Mouse (Mus musculus): ENCODE measurements at regions not wholly inside any gene's neighbourhood (a gene's known extent, or its start where the extent isn't known, plus 50 kb on each side); places are given as distances from the start of the nearest gene placed in this dataset.
A peak's percentile ranks its signal among the peaks of the same experiment; 100 is the strongest.

DNA sequence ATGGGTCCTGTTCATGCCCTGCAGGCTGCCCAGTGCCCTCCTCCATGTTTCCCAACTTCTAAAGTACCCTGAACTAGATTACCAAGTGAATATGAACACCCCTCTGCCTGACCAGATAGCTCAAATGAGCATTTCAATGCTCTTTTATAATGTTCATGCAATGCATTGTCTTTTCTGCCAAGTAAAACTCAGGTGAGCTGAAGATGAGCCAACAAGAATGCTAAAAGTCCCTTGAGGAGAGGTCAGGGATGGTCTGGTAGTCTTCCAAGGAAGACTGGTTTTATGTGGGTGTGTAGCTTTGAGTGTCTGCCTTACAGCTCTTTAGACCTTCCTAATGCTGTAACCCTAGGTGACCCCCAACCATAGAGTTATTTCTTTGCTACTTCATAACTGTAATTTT lies 58.0 kb upstream of the Abca12 start:
- no peak for TF ChIP-seq CTCF (conservative IDR thresholded peaks at IDR 0.05; ENCODE audit: insufficient read depth, insufficient read length, low read depth, low read length)
- TF ChIP-seq POLR2A (IDR thresholded peaks at IDR 0.05; ENCODE audit: low read depth, low read length), result no peak
- Histone ChIP-seq H3K4me3 (ENCODE audit: insufficient read depth, low read depth, low read length) (no peak overlapping the region), H3K27ac (ENCODE audit: insufficient read depth, low read depth, low read length) (no peak overlapping the region), H3K36me3 (ENCODE audit: control insufficient read depth, insufficient read depth, low read length) (no peaks in the 10 kb centered on the region), H3K27me3 (replicated peaks; ENCODE audit: control insufficient read depth, insufficient read depth, low read length) (no peaks in the 10 kb centered on the region), H3K4me1 (ENCODE audit: control insufficient read depth, insufficient read depth, low read length) (no peaks in the 10 kb centered on the region)
- no peak for DNase-seq

GRCm38 (mm10) chr1:71483149-71483548 lies 68.4 kb upstream of the Abca12 start:
- WGBS, result 91% methylated on average over 4 of the region's 4 CpGs
- DNase-seq, result no peak
- no peak overlapping the region for H3K4me3 ChIP-seq (ENCODE audit: insufficient read depth, low read depth, low read length)
- H3K27ac ChIP-seq (ENCODE audit: insufficient read depth, low read depth, low read length), result no peak overlapping the region
- H3K4me1 ChIP-seq (ENCODE audit: control insufficient read depth, insufficient read depth, low read length), result no peaks in the 10 kb centered on the region
- no peaks in the 10 kb centered on the region for H3K36me3 ChIP-seq (ENCODE audit: control insufficient read depth, insufficient read depth, low read length)
- H3K27me3 ChIP-seq (replicated peaks; ENCODE audit: control insufficient read depth, insufficient read depth, low read length), result no peaks in the 10 kb centered on the region
- TF ChIP-seq CTCF (conservative IDR thresholded peaks at IDR 0.05; ENCODE audit: insufficient read depth, insufficient read length, low read depth, low read length), result no peak
- TF ChIP-seq POLR2A (IDR thresholded peaks at IDR 0.05; ENCODE audit: low read depth, low read length), result no peak

GRCm38 (mm10) chr1:71494576-71494975 lies 62.4 kb upstream of the Atic start:
- WGBS, result 58% methylated on average over 4 of the region's 4 CpGs
- TF ChIP-seq CTCF (conservative IDR thresholded peaks at IDR 0.05; ENCODE audit: insufficient read depth, insufficient read length, low read depth, low read length) (no peak), POLR2A (IDR thresholded peaks at IDR 0.05; ENCODE audit: low read depth, low read length) (no peak)
- Histone ChIP-seq H3K27ac (ENCODE audit: insufficient read depth, low read depth, low read length) (no peak overlapping the region), H3K27me3 (replicated peaks; ENCODE audit: control insufficient read depth, insufficient read depth, low read length) (no peaks in the 10 kb centered on the region), H3K36me3 (ENCODE audit: control insufficient read depth, insufficient read depth, low read length) (no peaks in the 10 kb centered on the region), H3K4me1 (ENCODE audit: control insufficient read depth, insufficient read depth, low read length) (no peaks in the 10 kb centered on the region), H3K4me3 (ENCODE audit: insufficient read depth, low read depth, low read length) (no peak overlapping the region)
- DNase-seq, result no peak

- peak; percentile 27 for DNase-seq
- 3% methylated on average over 5 of the region's 5 CpGs for WGBS
- Histone ChIP-seq H3K4me3 (ENCODE audit: insufficient read depth, low read depth, low read length) (no peak overlapping the region), H3K4me1 (ENCODE audit: control insufficient read depth, insufficient read depth, low read length) (no peaks in the 10 kb centered on the region), H3K36me3 (ENCODE audit: control insufficient read depth, insufficient read depth, low read length) (no peaks in the 10 kb centered on the region), H3K27me3 (replicated peaks; ENCODE audit: control insufficient read depth, insufficient read depth, low read length) (no peaks in the 10 kb centered on the region), H3K27ac (ENCODE audit: insufficient read depth, low read depth, low read length) (no peak overlapping the region)
- TF ChIP-seq CTCF (conservative IDR thresholded peaks at IDR 0.05; ENCODE audit: insufficient read depth, insufficient read length, low read depth, low read length), result no peak
- no peak for TF ChIP-seq POLR2A (IDR thresholded peaks at IDR 0.05; ENCODE audit: low read depth, low read length)
Measured at GRCm38 (mm10) chr1:71505898-71506297, 51.1 kb upstream of the Atic start.

DNA sequence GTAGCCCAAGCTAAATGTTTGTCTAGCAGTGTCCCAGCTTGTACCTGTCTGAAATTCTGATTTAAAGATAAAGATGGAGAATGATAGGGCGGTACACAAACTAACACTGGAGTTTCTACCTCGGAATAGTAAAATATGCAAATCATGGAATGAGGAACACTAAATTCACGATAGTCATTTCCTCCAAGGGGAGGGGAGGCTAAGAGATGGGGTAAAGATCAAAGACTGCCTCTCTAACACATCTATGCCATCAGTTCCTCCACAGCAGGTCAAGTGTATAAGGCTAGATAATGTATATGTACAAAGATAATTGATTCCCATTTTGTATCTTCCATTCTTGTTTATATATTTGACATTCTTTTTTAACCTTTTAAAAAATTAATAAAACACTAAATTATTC lies 50.4 kb upstream of the Atic start:
- TF ChIP-seq POLR2A (IDR thresholded peaks at IDR 0.05; ENCODE audit: low read depth, low read length) (no peak), CTCF (conservative IDR thresholded peaks at IDR 0.05; ENCODE audit: insufficient read depth, insufficient read length, low read depth, low read length) (no peak)
- Histone ChIP-seq H3K27ac (ENCODE audit: insufficient read depth, low read depth, low read length) (no peak overlapping the region), H3K4me1 (ENCODE audit: control insufficient read depth, insufficient read depth, low read length) (no peaks in the 10 kb centered on the region), H3K4me3 (ENCODE audit: insufficient read depth, low read depth, low read length) (no peak overlapping the region), H3K27me3 (replicated peaks; ENCODE audit: control insufficient read depth, insufficient read depth, low read length) (no peaks in the 10 kb centered on the region), H3K36me3 (ENCODE audit: control insufficient read depth, insufficient read depth, low read length) (no peaks in the 10 kb centered on the region)
- WGBS, result 32% methylated on average over 3 of the region's 3 CpGs
- DNase-seq, result no peak
